Mouse (Mus musculus) left cerebral cortex, postnatal 25 days (tissue): ENCODE measurements around the gene Kctd8. TPM values are rescaled to one million over a fixed set of nuclear protein-coding genes. Genes with fewer than 3 reads are reported as not detected.
"Not testable (repeated sequence)": the region's sequence is repeated elsewhere in the genome, so short reads cannot be mapped to it uniquely, and the experiment has no call there.

ENCODE experiments used
- DNase-seq, 2 experiments: peaks; one replicate each; pipeline ENCODE4 v3.0.0; 2022; ENCODE audit warnings: low spot score in 2 of 2, mixed read lengths in 1 of 2
- intact Hi-C: fragments of 180-260 bp; cut with DNase I; formaldehyde crosslinking; loops from one replicate; pipeline ENCODE4 v1.15.1; 2025
- total RNA-seq, 2 experiments: library from RNA; stranded (reverse); gene quantifications; 2 replicates each; pipeline ENCODE4 v1.2.3; 2021

Gene Kctd8
- total RNA-seq: 10 to 100 TPM in 1 of 2 experiments, 1 to 10 TPM in 1; 7.6 to 10.5 TPM

DNA sequence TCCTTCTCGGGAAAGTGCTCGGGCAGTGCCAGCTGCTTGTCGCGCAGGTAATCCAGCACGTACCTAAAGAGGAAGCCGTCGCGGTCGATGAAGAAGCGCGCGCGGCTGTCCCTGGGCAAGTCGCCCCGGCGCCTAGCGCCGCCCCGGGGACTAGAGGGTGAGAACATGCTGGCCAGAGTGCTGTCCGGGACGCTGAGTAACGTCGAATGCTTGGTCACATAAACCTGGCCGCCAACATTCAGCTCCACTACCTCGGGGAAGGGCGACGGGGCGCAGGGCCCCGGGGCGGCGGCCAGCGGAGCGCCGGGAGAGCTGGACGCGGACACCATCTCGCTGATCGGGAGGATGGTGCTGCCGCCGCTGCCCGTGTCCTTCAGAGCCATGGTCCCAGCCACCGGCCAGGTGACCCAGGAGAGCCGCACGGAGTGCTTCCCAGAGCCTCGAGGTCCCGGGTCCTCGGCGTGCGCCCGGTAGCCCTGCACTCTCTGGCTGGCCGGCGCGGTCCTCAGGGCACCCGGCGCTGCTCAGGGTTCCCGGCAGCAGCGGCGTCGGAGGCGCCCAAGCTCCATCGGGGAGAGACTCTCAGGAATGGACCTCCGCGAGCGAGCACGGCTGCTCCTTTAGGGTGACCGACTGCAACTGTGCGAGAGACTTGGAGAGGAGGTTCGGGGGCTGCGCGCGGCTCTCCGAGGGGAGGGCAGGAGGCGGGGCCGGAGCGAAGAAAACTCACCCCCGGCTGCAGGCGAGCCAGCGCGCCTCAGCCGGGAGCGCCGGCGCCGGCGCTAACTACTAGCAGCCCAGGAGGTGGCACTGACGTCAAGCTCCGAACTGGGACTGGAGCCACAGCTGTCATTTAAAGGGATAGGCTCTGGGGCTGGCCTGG lies at the start of gene Kctd8:
Gene Kctd8 (minus strand): TSS at position 761 of the 883 bp plus-strand sequence.
- peak; percentile 57 to 82 for DNase-seq
- intact Hi-C loops: loop anchor here (2.0 to 10.0 kb wide), 3 partner anchors 180 to 1216 kb away; no protein-coding TSS in a partner anchor

DNA sequence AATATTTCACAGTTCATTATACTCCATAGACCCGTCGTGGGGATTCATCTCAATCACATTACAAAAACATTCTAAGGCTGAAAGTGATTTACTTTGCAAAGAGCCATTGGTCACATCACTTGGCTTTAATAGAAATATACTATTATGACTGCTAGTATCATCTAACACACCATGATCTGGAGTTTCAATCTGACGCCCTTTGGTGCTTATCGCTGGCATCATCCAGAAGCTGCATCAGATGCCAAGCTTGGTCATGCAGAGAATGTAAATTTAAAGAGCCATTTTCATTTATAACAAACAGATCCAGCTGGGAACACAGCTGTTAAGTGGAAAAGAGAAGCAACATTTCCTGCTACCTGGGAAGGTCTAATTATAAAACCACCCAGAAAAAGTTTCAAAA lies 37.6 kb upstream of the Kctd8 start:
- intact Hi-C loops: no loop called here
- no peak for DNase-seq

DNA sequence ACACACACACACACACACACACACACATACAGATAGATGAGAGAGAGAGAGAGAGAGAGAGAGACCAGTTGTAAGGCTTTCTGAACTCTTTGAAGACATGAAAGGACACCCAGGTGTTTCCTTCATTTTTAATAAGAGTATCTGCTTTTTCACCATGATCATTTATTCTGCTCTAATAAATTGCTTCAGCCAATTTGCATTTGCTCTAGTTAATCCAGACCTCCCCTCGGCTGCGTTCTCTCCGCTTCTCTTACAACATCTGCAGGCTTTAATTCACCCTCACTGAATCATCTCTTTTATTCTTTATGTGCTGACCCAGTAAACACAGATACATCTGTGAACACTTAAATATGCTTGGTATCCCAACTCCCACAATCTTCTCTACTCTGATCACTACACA lies 9.1 kb upstream of the Kctd8 start:
- no peak for DNase-seq
- intact Hi-C loops: no loop called here

GRCm38 (mm10) chr5:69340102-69340918 lies 1.2 kb downstream of the Kctd8 start:
- peak; percentile 68 to 83 for DNase-seq
- intact Hi-C loops: loop anchor here (2.0 to 10.0 kb wide), 3 partner anchors 180 to 1216 kb away; no protein-coding TSS in a partner anchor

DNA sequence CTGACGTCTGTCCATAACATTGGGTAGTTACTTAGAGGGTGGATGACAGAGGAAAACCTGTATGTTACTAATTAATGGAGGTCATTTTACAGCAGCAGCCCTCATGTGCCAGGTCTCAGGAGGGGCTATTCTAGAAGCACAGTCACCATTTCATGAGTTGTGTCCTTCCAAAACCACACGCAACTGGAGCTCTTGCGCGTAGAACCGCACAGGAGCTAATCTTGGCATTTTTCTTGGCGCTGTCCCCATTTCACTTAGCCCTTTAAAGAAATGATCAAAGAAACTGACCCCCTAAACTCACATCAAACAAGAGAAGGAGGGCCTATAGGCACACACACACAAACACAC lies 1.9 kb downstream of the Kctd8 start:
- peak in 1 of 2 experiments; percentile 12 for DNase-seq
- intact Hi-C loops: no loop called here

DNA sequence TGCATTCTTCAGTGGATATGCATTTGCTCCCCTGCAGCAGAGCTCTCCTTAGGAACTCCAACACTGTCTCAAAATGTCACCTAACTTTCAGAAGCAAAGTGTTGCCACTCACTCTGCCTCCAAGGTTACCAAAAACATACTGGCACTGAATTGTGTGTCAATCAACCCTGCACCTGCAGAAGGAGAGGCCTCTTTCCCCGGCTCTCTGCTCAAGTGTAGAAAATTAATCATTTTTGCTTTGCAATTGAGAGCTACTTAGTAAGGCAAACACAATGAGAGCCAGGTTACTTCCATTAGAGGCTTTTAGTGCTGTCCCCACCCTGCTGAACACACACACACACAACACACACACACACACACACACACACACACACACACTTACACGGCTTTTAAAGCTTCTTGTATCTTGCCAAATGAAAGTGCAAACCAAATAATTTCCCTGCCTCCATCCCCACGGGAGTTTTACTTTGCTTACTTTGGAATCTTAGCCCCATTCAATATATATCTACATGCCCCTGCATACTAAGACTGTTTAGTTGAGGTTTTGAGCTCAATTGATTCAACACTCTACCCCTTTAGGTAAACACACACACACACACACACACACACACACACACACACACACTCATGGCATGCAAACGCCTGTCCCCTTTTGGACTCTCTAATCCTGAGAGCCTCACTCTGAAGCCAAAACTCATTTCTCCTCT lies 2.4 kb downstream of the Kctd8 start:
- intact Hi-C loops: no loop called here
- no peak for DNase-seq

- DNase-seq: no peak
- intact Hi-C loops: no loop called here
Measured at GRCm38 (mm10) chr5:69327561-69327960, 13.9 kb downstream of the Kctd8 start.

- intact Hi-C loops: no loop called here
- no peak for DNase-seq
Measured at GRCm38 (mm10) chr5:69324566-69325230, 16.8 kb downstream of the Kctd8 start.

GRCm38 (mm10) chr5:69312611-69313010 lies 28.9 kb downstream of the Kctd8 start:
- DNase-seq: no peak
- intact Hi-C loops: no loop called here

DNA sequence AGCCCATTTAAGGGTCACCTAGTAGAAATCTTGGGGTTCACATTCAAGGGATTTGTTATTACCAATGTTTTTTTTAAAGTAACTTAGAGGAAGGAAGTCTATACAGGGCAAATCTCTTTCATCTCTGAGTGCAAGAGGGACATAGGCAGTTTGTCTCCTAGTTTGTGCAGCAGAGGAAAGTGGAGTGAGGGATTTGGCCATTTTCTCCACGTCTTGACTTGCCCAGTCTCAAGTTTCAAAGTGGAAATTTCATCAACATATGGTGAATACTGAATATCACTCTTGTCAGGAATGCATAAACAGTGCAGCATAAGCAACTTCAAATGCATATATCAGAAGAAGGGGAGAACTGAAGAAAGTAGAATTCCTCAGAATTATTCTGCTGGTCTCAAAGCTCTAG lies 39.8 kb downstream of the Kctd8 start:
- DNase-seq: no peak
- intact Hi-C loops: no loop called here

DNA sequence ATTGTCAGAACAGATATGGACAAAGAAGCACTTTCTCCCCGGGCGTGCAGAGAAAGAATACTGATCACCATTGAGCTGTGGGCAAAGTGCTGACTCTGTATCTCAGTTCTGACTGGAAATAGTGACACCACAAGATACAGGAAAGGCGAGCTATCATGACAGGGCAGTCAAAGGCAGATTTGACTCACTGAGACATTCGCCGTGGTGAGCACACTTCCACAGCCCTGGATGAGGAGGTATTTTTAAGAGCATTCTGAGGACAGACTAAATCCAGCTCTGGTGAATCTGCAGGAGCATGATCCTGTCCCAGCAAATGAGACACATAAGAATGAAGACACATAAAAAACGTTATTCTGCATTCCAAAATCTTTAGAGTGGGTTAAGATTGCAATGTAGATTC lies 49.1 kb downstream of the Kctd8 start:
- DNase-seq: peak; percentile 2 to 23

DNA sequence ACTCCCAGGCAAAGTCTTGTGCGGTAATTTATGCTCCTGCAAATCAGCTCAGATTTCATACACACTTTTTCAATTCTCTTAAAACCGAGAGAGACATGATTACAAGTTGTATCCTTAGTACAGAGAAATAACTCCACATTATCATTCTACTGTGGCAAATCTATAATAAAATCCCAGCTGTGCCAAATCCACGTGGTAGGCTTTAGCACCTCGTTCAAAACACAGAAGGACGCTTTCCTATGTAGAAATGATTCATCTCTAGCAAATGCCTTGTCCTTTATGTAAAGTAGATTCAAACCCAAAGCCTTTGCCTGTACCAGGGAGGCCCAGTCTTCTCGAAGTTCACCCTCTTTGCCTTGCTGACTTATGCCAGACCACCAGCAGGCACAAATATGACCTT lies 57.1 kb downstream of the Kctd8 start:
- intact Hi-C loops: no loop called here
- DNase-seq: peak; percentile 16 to 70

More for the DNA sequence above, 49.1 kb downstream of the Kctd8 start:
- intact Hi-C loops: no loop called here

- intact Hi-C loops: no loop called here
- DNase-seq: no peak
Measured at GRCm38 (mm10) chr5:69252366-69252765, 89.1 kb downstream of the Kctd8 start.

DNA sequence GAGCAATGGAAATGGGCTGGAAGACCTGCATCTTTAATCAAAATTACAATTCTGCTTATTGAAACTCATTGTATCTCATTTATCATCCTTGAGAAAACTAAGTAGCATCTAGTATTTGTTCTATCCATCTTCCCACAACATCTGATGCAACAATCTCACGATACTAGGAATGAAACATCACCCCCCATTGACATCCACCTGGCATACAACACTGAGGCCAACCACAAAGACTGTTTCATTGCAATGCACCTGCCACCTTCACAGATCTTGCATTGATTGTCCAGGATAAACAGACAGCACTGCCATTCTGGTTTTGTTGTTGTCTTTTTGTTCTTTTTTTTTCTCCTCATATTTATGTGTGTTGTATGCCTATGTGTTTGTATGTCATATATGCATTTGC lies 99.5 kb downstream of the Kctd8 start:
- DNase-seq: no peak

GRCm38 (mm10) chr5:69233560-69233959 lies 107.9 kb downstream of the Kctd8 start:
- peak in 1 of 2 experiments; percentile 57 for DNase-seq
- intact Hi-C loops: no loop called here

More for the DNA sequence above, 99.5 kb downstream of the Kctd8 start:
- intact Hi-C loops: no loop called here

- intact Hi-C loops, DNase-seq: not testable (repeated sequence)
Measured at GRCm38 (mm10) chr5:69231649-69232048, 109.8 kb downstream of the Kctd8 start.

- intact Hi-C loops: no loop called here
- peak in 1 of 2 experiments; percentile 47 for DNase-seq
Measured at GRCm38 (mm10) chr5:69227147-69227546, 114.3 kb downstream of the Kctd8 start.

GRCm38 (mm10) chr5:69222608-69223007 lies 118.9 kb downstream of the Kctd8 start:
- intact Hi-C loops: no loop called here
- DNase-seq: no peak

GRCm38 (mm10) chr5:69215216-69215615 lies 126.3 kb downstream of the Kctd8 start:
- intact Hi-C loops: no loop called here
- DNase-seq: no peak
